Mouse (Mus musculus): Measurements from ENCODE around the gene Cox8a. TPM values are rescaled to one million over a fixed set of nuclear protein-coding genes. Genes with fewer than 3 reads are reported as not detected.

Gene Cox8a
- polyA plus RNA-seq, 1 experiment, result 528 TPM

Other genes starting within 250 kb of the Cox8a start
- gene Ppp1r14b, start 242.6 kb downstream of the Cox8a start, polyA plus RNA-seq (2012; rRNA removed), result 100 and 132 TPM in 2 replicates
- gene Plcb3, start 241.1 kb downstream of the Cox8a start, polyA plus RNA-seq (2012; rRNA removed), result 83.5 and 88.1 TPM in 2 replicates
- gene Fkbp2, start 237.1 kb downstream of the Cox8a start, polyA plus RNA-seq (2012; rRNA removed), result 83.0 and 89.1 TPM in 2 replicates
- gene Vegfb, start 230.0 kb downstream of the Cox8a start, polyA plus RNA-seq (2012; rRNA removed), result 48.1 and 76.3 TPM in 2 replicates
- 61.7 and 65.2 TPM in 2 replicates for gene Dnajc4, start 225.0 kb downstream of the Cox8a start, polyA plus RNA-seq (2012; rRNA removed)
- 32.6 and 37.4 TPM in 2 replicates for gene Nudt22, start 221.5 kb downstream of the Cox8a start, polyA plus RNA-seq (2012; rRNA removed)
- 22.9 and 28.4 TPM in 2 replicates for gene Trpt1, start 221.5 kb downstream of the Cox8a start, polyA plus RNA-seq (2012; rRNA removed)
- gene Fermt3, start 198.1 kb downstream of the Cox8a start, polyA plus RNA-seq (2012; rRNA removed), result 13.9 and 15.7 TPM in 2 replicates
- gene Stip1, start 177.6 kb downstream of the Cox8a start, polyA plus RNA-seq (2012; rRNA removed), result 82.9 and 85.9 TPM in 2 replicates
- 23.7 and 26.2 TPM in 2 replicates for gene Macrod1, start 160.8 kb downstream of the Cox8a start, polyA plus RNA-seq (2012; rRNA removed)
- 0.37 and 0.66 TPM in 2 replicates for gene Flrt1, start 111.9 kb downstream of the Cox8a start, polyA plus RNA-seq (2012; rRNA removed)
- 91.0 and 97.6 TPM in 2 replicates for gene Otub1, start 11.3 kb downstream of the Cox8a start, polyA plus RNA-seq (2012; rRNA removed)
- gene Naa40, start 23.6 kb upstream of the Cox8a start, polyA plus RNA-seq (2012; rRNA removed), result 25.7 and 27.6 TPM in 2 replicates
- gene Rcor2, start 49.7 kb upstream of the Cox8a start, polyA plus RNA-seq (2012; rRNA removed), result 10.2 and 10.4 TPM in 2 replicates
- 75.2 and 100 TPM in 2 replicates for gene Mark2, start 124.2 kb upstream of the Cox8a start, polyA plus RNA-seq (2012; rRNA removed)
- gene Spindoc, start 165.4 kb upstream of the Cox8a start, polyA plus RNA-seq (2012; rRNA removed), result 18.8 and 21.0 TPM in 2 replicates
- gene 2700081O15Rik, start 200.0 kb upstream of the Cox8a start, polyA plus RNA-seq (2012; rRNA removed), result 26.9 and 34.5 TPM in 2 replicates

Measured in urinary bladder, adult 2 months (tissue).